Mouse (Mus musculus): ENCODE results near the gene Ptprf.

- TF ChIP-seq CTCF (IDR thresholded peaks at IDR 0.05; ENCODE audit: control insufficient read depth, insufficient read depth, low read length), result no peak
- no peak for TF ChIP-seq POLR2A (IDR thresholded peaks at IDR 0.05; ENCODE audit: borderline replicate concordance, control insufficient read depth, low read depth, low read length)
Measured at GRCm38 (mm10) chr4:118162123-118162522, 129.1 kb downstream of the Ptprf start.

All from bone marrow, adult 2 months (tissue).